Mouse (Mus musculus) C2C12 (cell line): ENCODE data around the gene Rbm34. TPM values are rescaled to one million over a fixed set of nuclear protein-coding genes. Genes with fewer than 3 reads are reported as not detected.

Experiments
- H3K27me3 ChIP-seq: one replicate; pipeline ENCODE4 v1.6.1; 2011; ENCODE audit not compliant: control insufficient read depth, insufficient read depth, insufficient read length
- H3K36me3 ChIP-seq: one replicate; pipeline ENCODE4 v1.6.1; 2011; ENCODE audit not compliant: control insufficient read depth, insufficient read depth
- H3K4me3 ChIP-seq: one replicate; pipeline ENCODE4 v1.5.1; 2011; ENCODE audit warnings: mild to moderate bottlenecking, control low read depth; ENCODE audit not compliant: poor library complexity, insufficient read depth, severe bottlenecking
- H3K79me2 ChIP-seq: one replicate; pipeline ENCODE4 v1.6.1; 2011; ENCODE audit not compliant: control insufficient read depth, insufficient read depth
- H3K79me3 ChIP-seq: one replicate; pipeline ENCODE4 v1.6.1; 2011; ENCODE audit warnings: low read depth, control low read depth
- H3ac ChIP-seq: one replicate; pipeline ENCODE3; 2011; ENCODE audit warnings: low read depth; ENCODE audit not compliant: control insufficient read depth, insufficient read length
- CEBPB ChIP-seq: IDR thresholded peaks from one replicate; pipeline ENCODE4 v1.6.1; 2011; ENCODE audit warnings: low read depth, mild to moderate bottlenecking, control low read depth, moderate library complexity
- CTCF ChIP-seq: IDR thresholded peaks from one replicate; pipeline ENCODE4 v1.5.1; 2011; ENCODE audit not compliant: control insufficient read depth, insufficient read depth, insufficient read length
- FOSL1 ChIP-seq: IDR thresholded peaks from one replicate; pipeline ENCODE4 v1.8.0; 2011; ENCODE audit warnings: mild to moderate bottlenecking, low read length; ENCODE audit not compliant: poor library complexity, insufficient read depth, severe bottlenecking
- MAX ChIP-seq: IDR thresholded peaks from one replicate; pipeline ENCODE4 v1.6.1; 2011; ENCODE audit warnings: mild to moderate bottlenecking, control low read depth
- MYOD1 ChIP-seq: IDR thresholded peaks from one replicate; pipeline ENCODE4 v1.6.1; 2011; ENCODE audit warnings: low read depth; ENCODE audit not compliant: control insufficient read depth, insufficient read length
- MYOG ChIP-seq: IDR thresholded peaks from one replicate; pipeline ENCODE4 v1.6.1; 2011; ENCODE audit not compliant: control insufficient read depth, insufficient read length; ENCODE audit errors: extremely low read depth
- USF1 ChIP-seq: IDR thresholded peaks from one replicate; pipeline ENCODE4 v1.6.1; 2011; ENCODE audit warnings: low read depth, mild to moderate bottlenecking, control low read depth, moderate library complexity
- polyA plus RNA-seq: library from polyadenylated mRNA; unstranded; fragments of >200 nt; fragmentation: generic; extraction: Trizol; gene quantifications from one replicate; pipeline ENCODE4 v1.2.1, GENCODE M21; 2012; ENCODE audit warnings: missing spikeins

Gene Rbm34
- polyA plus RNA-seq, 1 experiment = 7.4 TPM

DNA sequence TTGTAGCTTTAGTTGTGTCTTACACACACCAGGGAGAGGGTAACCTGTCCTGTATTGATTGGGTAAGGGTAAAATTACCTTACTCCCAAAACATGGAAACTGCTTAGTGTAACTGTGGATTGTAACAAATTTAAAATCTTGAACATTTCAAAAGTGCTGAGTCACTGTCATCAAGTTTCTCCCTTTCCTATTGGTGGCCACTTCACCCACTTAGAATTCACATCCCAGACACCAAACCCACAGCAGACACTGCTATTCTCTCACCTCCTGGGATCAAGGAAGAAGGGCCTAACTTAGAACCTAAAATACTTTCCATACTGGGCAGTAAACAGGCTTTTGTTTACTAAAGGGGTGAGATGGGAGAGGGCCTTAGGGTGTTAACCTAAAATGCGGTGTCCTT is 38.6 kb downstream of the Rbm34 start:
- Histone ChIP-seq H3K79me3 (peaks cover 28% of the 10 kb centered on the region), H3K27me3 (no peaks in the 10 kb centered on the region), H3K4me3 (no peak overlapping the region), H3ac (no peak overlapping the region), H3K36me3 (peaks cover 71% of the 10 kb centered on the region), H3K79me2 (peaks cover 62% of the 10 kb centered on the region)
- TF ChIP-seq FOSL1 = no peak
- no peak for TF ChIP-seq CEBPB
- no peak for TF ChIP-seq MYOD1
- TF ChIP-seq CTCF = no peak

DNA sequence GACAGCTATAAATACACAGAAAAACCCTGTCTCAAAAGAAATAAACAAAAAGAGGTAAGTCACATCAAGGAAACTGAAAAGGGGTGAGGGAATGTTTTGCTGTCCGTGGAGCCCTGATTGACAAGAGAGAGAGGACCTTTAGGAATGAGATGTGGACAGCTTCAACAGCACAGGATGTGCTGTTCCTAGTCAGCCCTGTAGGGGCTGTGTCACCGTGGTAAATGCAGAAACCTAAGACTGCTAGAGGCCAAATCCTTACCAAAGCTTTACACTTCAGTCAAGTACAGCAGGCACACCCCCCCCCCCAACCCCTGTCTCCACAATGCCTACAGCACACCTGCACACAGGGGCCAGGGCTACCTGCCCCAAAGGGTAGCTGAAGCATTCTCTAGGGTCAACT is 39.2 kb downstream of the Rbm34 start:
- H3K4me3 ChIP-seq = no peak overlapping the region
- no peaks in the 10 kb centered on the region for H3K27me3 ChIP-seq
- peaks cover 24% of the 10 kb centered on the region for H3K79me3 ChIP-seq
- no peak overlapping the region for H3ac ChIP-seq
- peaks cover 69% of the 10 kb centered on the region for H3K36me3 ChIP-seq
- TF ChIP-seq CTCF (no peak), MAX (no peak), MYOD1 (no peak), MYOG (no peak), CEBPB (no peak), FOSL1 (no peak), USF1 (no peak)
- peaks cover 56% of the 10 kb centered on the region for H3K79me2 ChIP-seq

DNA sequence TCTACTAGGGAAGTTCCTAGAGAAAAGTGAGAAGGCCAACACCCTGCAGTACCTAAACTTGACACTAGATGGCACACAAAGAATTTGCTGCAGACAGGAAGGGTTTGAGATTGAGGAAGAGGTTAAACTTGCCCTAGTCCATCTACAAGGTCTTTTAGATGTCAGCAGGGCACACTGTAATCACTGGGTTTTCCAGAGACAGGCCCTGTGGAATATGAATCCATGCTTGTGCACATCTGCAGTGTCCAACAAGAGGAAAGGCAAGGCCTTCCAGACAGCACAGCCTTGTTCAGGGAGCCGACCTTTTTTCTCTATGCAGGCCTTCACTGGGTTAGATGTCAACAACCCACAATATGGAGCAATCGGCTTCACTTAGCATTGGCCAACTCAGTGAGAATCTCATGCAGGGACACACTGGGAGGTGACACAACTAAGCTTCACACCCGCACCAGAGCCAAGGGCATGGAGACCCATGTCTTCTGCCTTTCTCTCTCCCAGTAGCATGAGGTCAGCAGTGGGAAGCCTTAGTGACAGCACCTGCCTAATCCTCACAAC is 41.2 kb downstream of the Rbm34 start:
- H3K79me2 ChIP-seq = peaks cover 37% of the 10 kb centered on the region
- no peak overlapping the region for H3K4me3 ChIP-seq
- H3K79me3 ChIP-seq = peaks cover 15% of the 10 kb centered on the region
- H3K27me3 ChIP-seq = no peaks in the 10 kb centered on the region
- peaks cover 56% of the 10 kb centered on the region for H3K36me3 ChIP-seq
- TF ChIP-seq MAX (no peak), MYOG (no peak), CEBPB (no peak), CTCF (no peak)
- H3ac ChIP-seq = no peak overlapping the region

DNA sequence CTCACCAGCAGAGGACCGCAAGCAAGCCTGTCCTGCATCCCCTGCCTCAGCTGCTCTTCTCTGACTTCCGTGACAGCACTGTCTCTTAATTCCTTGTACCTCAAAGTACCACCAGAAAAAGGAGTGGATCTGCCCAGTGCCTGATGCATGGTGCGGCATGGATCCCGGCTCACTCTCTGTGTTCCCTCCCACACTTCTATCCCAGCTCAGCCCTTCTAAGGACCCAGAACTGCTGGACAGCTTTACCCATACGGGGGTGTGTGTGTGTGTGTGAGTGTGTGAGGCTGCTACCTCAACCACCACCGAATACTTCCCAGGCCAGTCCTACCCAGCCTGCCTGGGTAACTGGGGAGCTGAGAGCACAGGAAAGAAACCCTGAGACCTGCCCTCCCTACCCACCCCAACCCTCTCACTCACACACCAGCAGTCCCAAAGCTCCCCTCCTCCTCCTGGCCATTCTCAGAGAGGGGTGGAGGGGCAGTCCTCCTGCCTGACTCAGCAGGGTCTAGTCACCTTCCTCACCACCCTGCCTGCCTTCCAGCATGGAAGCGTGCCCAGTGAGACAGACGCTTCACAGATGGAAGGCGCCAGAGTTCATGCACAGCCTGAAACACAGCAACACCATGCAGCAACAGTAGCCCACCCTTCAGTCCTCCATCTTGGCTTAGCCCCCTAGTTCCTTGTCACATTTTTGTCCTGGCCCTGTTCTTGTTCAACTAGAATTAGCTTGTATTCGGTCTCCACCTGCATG is 41.9 kb downstream of the Rbm34 start:
- no peak overlapping the region for H3K4me3 ChIP-seq
- TF ChIP-seq MYOG = no peak
- TF ChIP-seq MYOD1 = no peak
- TF ChIP-seq FOSL1 = no peak
- no peak for TF ChIP-seq USF1
- no peak for TF ChIP-seq CEBPB
- no peak for TF ChIP-seq MAX
- no peak for TF ChIP-seq CTCF
- H3K36me3 ChIP-seq = peaks cover 52% of the 10 kb centered on the region
- peaks cover 33% of the 10 kb centered on the region for H3K79me2 ChIP-seq
- H3K79me3 ChIP-seq = peaks cover 11% of the 10 kb centered on the region
- H3ac ChIP-seq = no peak overlapping the region
- no peaks in the 10 kb centered on the region for H3K27me3 ChIP-seq

DNA sequence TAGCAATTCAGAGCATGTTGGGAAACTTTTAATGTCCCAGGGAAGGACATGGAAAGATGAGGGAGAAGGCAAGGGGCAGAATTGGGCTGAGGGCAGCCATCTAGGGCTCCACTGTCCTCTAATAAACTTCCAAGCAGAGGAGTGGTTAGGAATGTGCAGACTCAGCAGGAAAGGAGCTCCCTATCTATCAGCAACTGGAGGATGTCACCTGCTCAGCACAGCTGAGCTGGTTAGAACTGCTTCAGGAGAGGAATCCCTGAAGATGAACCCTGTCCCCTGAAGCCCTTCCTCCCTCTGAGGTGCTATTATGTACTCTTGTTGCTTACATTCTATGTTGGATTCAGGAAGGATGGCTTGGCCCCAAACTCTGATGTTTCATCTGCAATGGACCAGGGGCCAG is 42.8 kb downstream of the Rbm34 start:
- H3K36me3 ChIP-seq = peaks cover 43% of the 10 kb centered on the region

More for the DNA sequence above, 42.8 kb downstream of the Rbm34 start:
- no peak overlapping the region for H3K4me3 ChIP-seq
- TF ChIP-seq FOSL1 (no peak), MAX (no peak), CEBPB (no peak), CTCF (no peak), USF1 (no peak), MYOD1 (no peak), MYOG (no peak)
- H3ac ChIP-seq = no peak overlapping the region
- no peaks in the 10 kb centered on the region for H3K27me3 ChIP-seq
- peaks cover 24% of the 10 kb centered on the region for H3K79me2 ChIP-seq
- peaks cover 4% of the 10 kb centered on the region for H3K79me3 ChIP-seq
